Comparison of ENCODE assay signal across 20 mouse cellular contexts in genomic region chr3:26324510-26324909, GRCm38 (mm10). TPM values are rescaled to one million over a fixed set of nuclear protein-coding genes. Genes with fewer than 3 reads are reported as not detected.
A peak's percentile ranks its signal among the peaks of the same experiment; 100 is the strongest.
DNase-seq lines count a peak whose midpoint lies in the region; ATAC-seq lines count a peak whose summit lies in the region.
"Had no signal": no experiment of that assay in that cellular context is flagged by ENCODE, and none has a peak within 500 bp of the region (broad histone marks: within the 10 kb centered on the region; RNA-seq: fewer than 3 reads in every experiment).

No protein-coding gene starts in this region.

- no peak overlapping the region for H3K27ac ChIP-seq in forebrain, embryonic 14.5 days (ENCODE audit: low read depth, low read length)
- no peak overlapping the region for H3K27ac ChIP-seq in forebrain, embryonic 11.5 days (ENCODE audit: low read depth, low read length)
- no peak overlapping the region for H3K27ac ChIP-seq in limb, embryonic 10.5 days
- no peak overlapping the region for H3K27ac ChIP-seq in midbrain, embryonic 13.5 days
- H3K27ac ChIP-seq: gastrocnemius, adult 2 months; liver, embryonic 14.5 days; macrophage; neural tube, embryonic 12.5 days had no signal

- DNase-seq in forebrain, embryonic 14.5 days (ENCODE audit: low spot score), result peak; percentile 61
- DNase-seq in forebrain, embryonic 11.5 days (ENCODE audit: low spot score), result no peak
- DNase-seq in layer of hippocampus, adult 11-12 months (ENCODE audit: low spot score), result peak; percentile 13
- DNase-seq in layer of hippocampus, postnatal 25 days (ENCODE audit: extremely low spot score in 1 of 2, low spot score in 1 of 2), result no peak
- peak; percentile 23 for DNase-seq in embryo, embryonic 11 days
- DNase-seq in limb, embryonic 10.5 days (ENCODE audit: low spot score), result peak; percentile 36
- DNase-seq: cerebellum, adult 11 months; cerebellum, postnatal 36 days; gastrocnemius, adult 2 months; heart, adult 18-20 months; kidney, postnatal 10 days; right cerebral cortex, postnatal 4 days; thymus, adult 2 months had no signal

- ATAC-seq in forebrain, embryonic 14.5 days, result peak; percentile 77
- ATAC-seq in forebrain, embryonic 11.5 days (replicated peaks; ENCODE audit: low FRiP score), result no peak
- no peak for ATAC-seq in midbrain, embryonic 13.5 days
- ATAC-seq in frontal cortex, adult (ENCODE audit: low TSS enrichment), result no peak
- ATAC-seq: inflammation-experienced regulatory T-cells, adult 6 months; Patski had no signal

- no peak overlapping the region for H3K9ac ChIP-seq in forebrain, embryonic 14.5 days (ENCODE audit: low read length)
- no peak overlapping the region for H3K9ac ChIP-seq in forebrain, embryonic 11.5 days (ENCODE audit: low read length)
- H3K9ac ChIP-seq in midbrain, embryonic 13.5 days (replicated peaks), result no peak overlapping the region
- H3K9ac ChIP-seq: liver, embryonic 14.5 days; neural tube, embryonic 12.5 days had no signal

- H3K4me2 ChIP-seq in forebrain, embryonic 14.5 days (ENCODE audit: low read length), result no peak overlapping the region
- H3K4me2 ChIP-seq in forebrain, embryonic 11.5 days (ENCODE audit: low read depth, low read length, severe bottlenecking), result no peak overlapping the region
- H3K4me2 ChIP-seq in midbrain, embryonic 13.5 days (replicated peaks), result no peak overlapping the region
- H3K4me2 ChIP-seq: neural tube, embryonic 12.5 days had no signal

- 56% methylated on average over 1 of the region's 1 CpGs for WGBS in forebrain, embryonic 14.5 days
- 86% methylated on average over 1 of the region's 1 CpGs for WGBS in forebrain, embryonic 11.5 days
- 29% methylated on average over 1 of the region's 1 CpGs for WGBS in limb, embryonic 10.5 days
- WGBS in midbrain, embryonic 13.5 days, result 69% methylated on average over 1 of the region's 1 CpGs

- no peaks in the 10 kb centered on the region for H3K4me1 ChIP-seq in forebrain, embryonic 14.5 days (ENCODE audit: control insufficient read depth, insufficient read depth, low read length)
- no peaks in the 10 kb centered on the region for H3K4me1 ChIP-seq in forebrain, embryonic 11.5 days (replicated peaks; ENCODE audit: control insufficient read depth, insufficient read depth, low read length)
- H3K4me1 ChIP-seq in limb, embryonic 10.5 days, result 0 out of 2 replicates have a peak, but pooled peaks cover 4% of the 10 kb centered on the region
- no peaks in the 10 kb centered on the region; the same call in 1 of the 2 replicates for H3K4me1 ChIP-seq in midbrain, embryonic 13.5 days (replicated peaks)
- H3K4me1 ChIP-seq: neural tube, embryonic 12.5 days had no signal

- H3K4me3 ChIP-seq in forebrain, embryonic 14.5 days (ENCODE audit: low read depth, low read length), result no peak overlapping the region
- no peak overlapping the region for H3K4me3 ChIP-seq in forebrain, embryonic 11.5 days (ENCODE audit: low read depth, low read length)
- H3K4me3 ChIP-seq in limb, embryonic 10.5 days, result no peak overlapping the region
- H3K4me3 ChIP-seq in midbrain, embryonic 13.5 days (replicated peaks), result no peak overlapping the region
- H3K4me3 ChIP-seq: gastrocnemius, adult 2 months; neural tube, embryonic 12.5 days had no signal

- H3K27me3 ChIP-seq in forebrain, embryonic 14.5 days (replicated peaks; ENCODE audit: control insufficient read depth, insufficient read depth, low read length), result no peaks in the 10 kb centered on the region
- no peaks in the 10 kb centered on the region for H3K27me3 ChIP-seq in forebrain, embryonic 11.5 days (ENCODE audit: control insufficient read depth, insufficient read depth, low read length)
- H3K27me3 ChIP-seq in limb, embryonic 10.5 days (ENCODE audit: low read depth, poor library complexity, severe bottlenecking), result peaks cover 8% of the 10 kb centered on the region; the same call in 1 of the 2 replicates
- H3K27me3 ChIP-seq in midbrain, embryonic 13.5 days, result 0 out of 2 replicates have a peak, but pooled peaks cover under 1% of the 10 kb centered on the region
- H3K27me3 ChIP-seq: neural tube, embryonic 12.5 days had no signal

- H3K36me3 ChIP-seq in forebrain, embryonic 14.5 days (ENCODE audit: control insufficient read depth, insufficient read depth, low read length), result no peaks in the 10 kb centered on the region
- H3K36me3 ChIP-seq in forebrain, embryonic 11.5 days (ENCODE audit: control insufficient read depth, insufficient read depth, low read length), result no peaks in the 10 kb centered on the region
- no peaks in the 10 kb centered on the region for H3K36me3 ChIP-seq in limb, embryonic 10.5 days
- H3K36me3 ChIP-seq in midbrain, embryonic 13.5 days, result no peaks in the 10 kb centered on the region
- H3K36me3 ChIP-seq: neural tube, embryonic 12.5 days had no signal

- H3K9me3 ChIP-seq in forebrain, embryonic 14.5 days (replicated peaks; ENCODE audit: control insufficient read depth, low read length), result no peaks in the 10 kb centered on the region
- no peaks in the 10 kb centered on the region for H3K9me3 ChIP-seq in forebrain, embryonic 11.5 days (ENCODE audit: control insufficient read depth, low read length)
- no peaks in the 10 kb centered on the region for H3K9me3 ChIP-seq in limb, embryonic 10.5 days (replicated peaks)
- H3K9me3 ChIP-seq in midbrain, embryonic 13.5 days, result no peaks in the 10 kb centered on the region
- H3K9me3 ChIP-seq: neural tube, embryonic 12.5 days had no signal

RNA-seq across cellular contexts. Expression of gene Nlgn1, which starts 7.8 kb away (rescaled TPM):
- polyA plus RNA-seq in forebrain, embryonic 14.5 days (2014; fragmentation: Nextera tagmentation; extraction: Ambion mirVana), result 15.9 and 19.5 TPM in 2 replicates
- polyA plus RNA-seq in forebrain, embryonic 11.5 days (2014; fragmentation: Nextera tagmentation; extraction: Ambion mirVana), result 4.0 and 5.1 TPM in 2 replicates
- total RNA-seq in layer of hippocampus, postnatal 25 days (2021), result 100 to 1,000 TPM in 1 of 2 experiments, 10 to 100 TPM in 1; 95.1 to 107 TPM
- 0.28 and 0.36 TPM in 2 replicates for polyA plus RNA-seq in limb, embryonic 10.5 days (2016; fragmentation: Nextera tagmentation; extraction: Ambion mirVana)
- polyA plus RNA-seq in midbrain, embryonic 13.5 days (2015; fragmentation: Nextera tagmentation; extraction: Ambion mirVana), result 16.9 and 18.6 TPM in 2 replicates
- total RNA-seq: heart, adult 18-20 months had no signal
- polyA plus RNA-seq: liver, embryonic 14.5 days; macrophage had no signal

Comparison
In these comparisons a context has a peak if more than half of its experiments do, and no peak if none do; other contexts are left out.
1. DNase-seq: peak in forebrain, embryonic 14.5 days (single experiment), layer of hippocampus, adult 11-12 months (single experiment), embryo, embryonic 11 days (single experiment) and limb, embryonic 10.5 days (single experiment); none in forebrain, embryonic 11.5 days (single experiment) and layer of hippocampus, postnatal 25 days (0 of 2).